Mouse (Mus musculus) midbrain, embryonic 12.5 days (tissue): Measurements from ENCODE around the gene Casq2. TPM values are rescaled to one million over a fixed set of nuclear protein-coding genes. Genes with fewer than 3 reads are reported as not detected.

Experiments used
- ATAC-seq: fragments of 200-750 bp; cut with Nextera tagmentation; 2 replicates; pipeline ENCODE4 v1.8.0; 2017; ENCODE audit warnings: low read depth, moderate TSS enrichment, moderate library complexity; ENCODE audit not compliant: low FRiP score
- H3K27ac ChIP-seq: fragments of 300-500 bp; sonication (generic); replicated peaks from 2 replicates; pipeline ENCODE4 v1.5.1; 2016; ENCODE audit warnings: mild to moderate bottlenecking
- H3K27me3 ChIP-seq: fragments of 300-500 bp; sonication (generic); 2 replicates; pipeline ENCODE4 v1.6.1; 2016; ENCODE audit warnings: mild to moderate bottlenecking
- H3K36me3 ChIP-seq: fragments of 300-500 bp; sonication (generic); 2 replicates; pipeline ENCODE4 v1.6.1; 2016
- H3K4me1 ChIP-seq: fragments of 300-500 bp; sonication (generic); 2 replicates; pipeline ENCODE4 v1.6.1; 2016
- H3K4me2 ChIP-seq: fragments of 300-500 bp; sonication (generic); replicated peaks from 2 replicates; pipeline ENCODE4 v1.6.1; 2016; ENCODE audit warnings: mild to moderate bottlenecking, moderate library complexity
- H3K4me3 ChIP-seq: fragments of 300-500 bp; sonication (generic); 2 replicates; pipeline ENCODE4 v1.5.1; 2016; ENCODE audit warnings: mild to moderate bottlenecking
- H3K9ac ChIP-seq: fragments of 300-500 bp; sonication (generic); replicated peaks from 2 replicates; pipeline ENCODE4 v1.6.1; 2016; ENCODE audit warnings: mild to moderate bottlenecking, moderate library complexity
- H3K9me3 ChIP-seq: fragments of 300-500 bp; sonication (generic); 2 replicates; pipeline ENCODE4 v1.6.1; 2016; ENCODE audit warnings: mild to moderate bottlenecking
- WGBS: fragments of 180-500 bp; shearing (Covaris S2); methylation state at CpG from one replicate; pipeline ENCODE4 v1.1.7; 2016; 5-methylcytosine and 5-hydroxymethylcytosine counted together
- polyA plus RNA-seq: library from polyadenylated mRNA; unstranded; fragments of >200 nt; fragmentation: Nextera tagmentation; extraction: Ambion mirVana; gene quantifications from 2 replicates; pipeline ENCODE4 v1.2.1, GENCODE M21; 2016

Gene Casq2
- polyA plus RNA-seq, 1 experiment from 2014 or later: 0.13 TPM

- Histone ChIP-seq H3K36me3 (no peaks in the 10 kb centered on the region), H3K27ac (no peak overlapping the region), H3K9ac (no peak overlapping the region), H3K4me2 (peak overlapping the region; percentile 26), H3K4me3 (no peak overlapping the region), H3K4me1 (peaks cover 28% of the 10 kb centered on the region), H3K27me3 (peaks cover 56% of the 10 kb centered on the region), H3K9me3 (peaks cover 3% of the 10 kb centered on the region; the same call in 1 of the 2 replicates)
- 21% methylated on average over 6 of the region's 6 CpGs for WGBS
- no peak for ATAC-seq
Observed at GRCm38 (mm10) chr3:102188972-102189371, 102.8 kb downstream of the Casq2 start.

GRCm38 (mm10) chr3:102190015-102190414 is 103.8 kb downstream of the Casq2 start:
- Histone ChIP-seq H3K9ac (no peak overlapping the region), H3K4me2 (no peak overlapping the region), H3K36me3 (no peaks in the 10 kb centered on the region), H3K4me3 (no peak overlapping the region), H3K9me3 (peaks cover 3% of the 10 kb centered on the region; the same call in 1 of the 2 replicates), H3K27me3 (peaks cover 65% of the 10 kb centered on the region), H3K27ac (no peak overlapping the region), H3K4me1 (peaks cover 38% of the 10 kb centered on the region)
- no peak for ATAC-seq
- WGBS: 2% methylated on average over 4 of the region's 4 CpGs

- H3K36me3 ChIP-seq: no peaks in the 10 kb centered on the region
- H3K4me2 ChIP-seq: no peak overlapping the region
- H3K9ac ChIP-seq: no peak overlapping the region
- H3K4me1 ChIP-seq: peaks cover 39% of the 10 kb centered on the region
- H3K9me3 ChIP-seq: peaks cover 3% of the 10 kb centered on the region; the same call in 1 of the 2 replicates
- H3K27me3 ChIP-seq: peaks cover 71% of the 10 kb centered on the region
- no peak overlapping the region for H3K27ac ChIP-seq
- no peak for ATAC-seq
- no peak overlapping the region for H3K4me3 ChIP-seq
Observed at GRCm38 (mm10) chr3:102190642-102191041, 104.4 kb downstream of the Casq2 start.

- H3K9ac ChIP-seq: no peak overlapping the region
- no peak overlapping the region for H3K27ac ChIP-seq
- peaks cover 80% of the 10 kb centered on the region for H3K27me3 ChIP-seq
- H3K4me1 ChIP-seq: peaks cover 39% of the 10 kb centered on the region
- H3K4me3 ChIP-seq: no peak overlapping the region
- no peaks in the 10 kb centered on the region for H3K36me3 ChIP-seq
- ATAC-seq: no peak
- 76% methylated on average over 3 of the region's 3 CpGs for WGBS
- H3K4me2 ChIP-seq: no peak overlapping the region
- H3K9me3 ChIP-seq: no peaks in the 10 kb centered on the region
Observed at GRCm38 (mm10) chr3:102191575-102191974, 105.4 kb downstream of the Casq2 start.

GRCm38 (mm10) chr3:102192621-102193020 is 106.4 kb downstream of the Casq2 start:
- no peaks in the 10 kb centered on the region for H3K9me3 ChIP-seq
- ATAC-seq: no peak
- 82% methylated on average over 2 of the region's 2 CpGs for WGBS
- H3K9ac ChIP-seq: no peak overlapping the region
- no peak overlapping the region for H3K4me2 ChIP-seq
- H3K27me3 ChIP-seq: peaks cover 86% of the 10 kb centered on the region
- no peak overlapping the region for H3K4me3 ChIP-seq
- no peak overlapping the region for H3K27ac ChIP-seq
- no peaks in the 10 kb centered on the region for H3K36me3 ChIP-seq
- H3K4me1 ChIP-seq: peaks cover 39% of the 10 kb centered on the region

- Histone ChIP-seq H3K27ac (peak overlapping the region; percentile 49; the same call in 1 of the 2 replicates), H3K9me3 (no peaks in the 10 kb centered on the region), H3K4me3 (peak overlapping the region; percentile 12; the same call in 1 of the 2 replicates), H3K4me2 (peak overlapping the region; percentile 45), H3K36me3 (no peaks in the 10 kb centered on the region), H3K27me3 (peaks cover 87% of the 10 kb centered on the region), H3K4me1 (peaks cover 42% of the 10 kb centered on the region), H3K9ac (0 out of 2 replicates have a peak overlapping the region, but pooled peaks have one; percentile 7)
- peak; percentile 39 for ATAC-seq
- WGBS: 5% methylated on average over 19 of the region's 20 CpGs
Observed at GRCm38 (mm10) chr3:102193488-102194290, 107.5 kb downstream of the Casq2 start.

GRCm38 (mm10) chr3:102194291-102195051 is 108.3 kb downstream of the Casq2 start:
- WGBS: 4% methylated on average over 11 of the region's 11 CpGs
- Histone ChIP-seq H3K4me1 (peaks cover 36% of the 10 kb centered on the region), H3K4me2 (peak overlapping the region; percentile 45), H3K4me3 (no peak overlapping the region), H3K36me3 (no peaks in the 10 kb centered on the region), H3K27me3 (peaks cover 90% of the 10 kb centered on the region), H3K27ac (peak overlapping the region; percentile 49; the same call in 1 of the 2 replicates), H3K9ac (no peak overlapping the region), H3K9me3 (no peaks in the 10 kb centered on the region)
- peak; percentile 38; the same call in 1 of the 2 replicates for ATAC-seq

- 23% methylated on average over 2 of the region's 2 CpGs for WGBS
- Histone ChIP-seq H3K4me3 (no peak overlapping the region), H3K4me2 (no peak overlapping the region), H3K27ac (no peak overlapping the region), H3K27me3 (peaks cover 92% of the 10 kb centered on the region), H3K4me1 (peaks cover 29% of the 10 kb centered on the region), H3K9ac (no peak overlapping the region), H3K36me3 (no peaks in the 10 kb centered on the region), H3K9me3 (no peaks in the 10 kb centered on the region)
- ATAC-seq: no peak
Observed at GRCm38 (mm10) chr3:102195762-102196161, 109.5 kb downstream of the Casq2 start.

Other genes with a start within 250 kb of the Casq2 start
- gene Mab21l3, start 237.5 kb upstream of the Casq2 start, polyA plus RNA-seq: 0.32 and 0.48 TPM in 2 replicates
- 8.2 and 9.0 TPM in 2 replicates for gene Slc22a15, start 162.0 kb upstream of the Casq2 start, polyA plus RNA-seq
- gene Nhlh2, start 76.3 kb upstream of the Casq2 start, polyA plus RNA-seq: 127 and 132 TPM in 2 replicates
- gene Vangl1, start 118.3 kb downstream of the Casq2 start, polyA plus RNA-seq: 8.9 and 9.0 TPM in 2 replicates